Mouse (Mus musculus) heart, embryonic 10.5 days (tissue): ENCODE measurements around the gene Phb2. TPM values are rescaled to one million over a fixed set of nuclear protein-coding genes. Genes with fewer than 3 reads are reported as not detected.

Experiments
- DNase-seq: peaks from one replicate; pipeline ENCODE4 v3.0.0-alpha.2; 2017; ENCODE audit warnings: low spot score
- H3K27ac ChIP-seq: fragments of 300-500 bp; sonication (generic); 2 replicates; pipeline ENCODE4 v1.5.1; 2016; ENCODE audit warnings: mild to moderate bottlenecking
- H3K27me3 ChIP-seq: fragments of 300-500 bp; sonication (generic); 2 replicates; pipeline ENCODE4 v1.6.1; 2016; ENCODE audit warnings: mild to moderate bottlenecking; ENCODE audit not compliant: poor library complexity, insufficient read depth, severe bottlenecking
- H3K36me3 ChIP-seq: fragments of 300-500 bp; sonication (generic); 2 replicates; pipeline ENCODE4 v1.6.1; 2016; ENCODE audit warnings: mild to moderate bottlenecking, moderate library complexity
- H3K4me1 ChIP-seq: fragments of 300-500 bp; sonication (generic); 2 replicates; pipeline ENCODE4 v1.6.1; 2016; ENCODE audit warnings: mild to moderate bottlenecking
- H3K4me3 ChIP-seq: fragments of 300-500 bp; sonication (generic); 2 replicates; pipeline ENCODE4 v1.5.1; 2016; ENCODE audit warnings: mild to moderate bottlenecking, moderate library complexity
- H3K9me3 ChIP-seq: fragments of 300-500 bp; sonication (generic); 2 replicates; pipeline ENCODE4 v1.6.1; 2016; ENCODE audit warnings: mild to moderate bottlenecking, moderate library complexity
- WGBS: fragments of 180-500 bp; shearing (Covaris S2); methylation state at CpG from one replicate; pipeline ENCODE4 v1.1.7; 2016; 5-methylcytosine and 5-hydroxymethylcytosine counted together
- polyA plus RNA-seq: library from polyadenylated mRNA; unstranded; fragments of >200 nt; fragmentation: Nextera tagmentation; extraction: Ambion mirVana; gene quantifications from 2 replicates; pipeline ENCODE4 v1.2.1, GENCODE M21; 2016

Phb2 gene
- polyA plus RNA-seq, 1 experiment from 2014 or later = 483 TPM

DNA sequence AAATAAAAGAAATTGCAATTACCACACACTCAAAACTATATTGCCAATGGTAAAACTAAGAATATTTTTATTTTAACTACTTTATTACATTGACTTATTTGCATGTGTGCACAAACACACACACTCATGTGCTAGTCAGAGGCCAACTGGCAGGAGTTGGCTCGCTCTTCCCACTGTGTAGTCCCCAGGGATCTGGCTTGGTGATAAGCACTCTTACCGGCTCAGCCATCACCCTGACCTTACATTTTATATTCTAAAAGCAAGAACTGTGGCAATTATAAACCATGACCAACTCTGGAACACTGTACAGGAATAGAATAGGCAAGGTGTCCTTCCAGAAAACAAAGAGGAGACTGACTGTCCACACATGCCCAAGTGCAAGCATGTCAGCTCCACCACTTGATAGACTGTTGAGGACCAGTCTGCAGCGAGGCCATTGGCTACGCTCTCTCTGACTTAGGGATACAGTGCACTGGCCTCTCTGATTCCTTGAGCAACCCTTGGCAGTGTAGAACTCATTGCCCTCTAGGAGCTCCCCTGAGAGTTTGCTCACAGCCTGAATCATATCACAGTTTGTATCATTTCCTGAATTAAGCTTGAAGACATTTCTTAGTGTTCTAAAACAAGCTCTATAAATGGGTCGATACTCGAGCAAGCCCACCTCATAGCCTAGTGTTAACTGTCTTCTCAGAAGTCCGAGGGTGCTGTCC lies 15.5 kb upstream of the Phb2 start:
- H3K4me1 ChIP-seq = peaks cover 20% of the 10 kb centered on the region; the same call in 1 of the 2 replicates
- no peak overlapping the region for H3K4me3 ChIP-seq
- DNase-seq = no peak
- H3K27me3 ChIP-seq = no peaks in the 10 kb centered on the region
- H3K27ac ChIP-seq = no peak overlapping the region
- no peaks in the 10 kb centered on the region for H3K9me3 ChIP-seq
- H3K36me3 ChIP-seq = peaks cover 25% of the 10 kb centered on the region
- 82% methylated on average over 7 of the region's 7 CpGs for WGBS

DNA sequence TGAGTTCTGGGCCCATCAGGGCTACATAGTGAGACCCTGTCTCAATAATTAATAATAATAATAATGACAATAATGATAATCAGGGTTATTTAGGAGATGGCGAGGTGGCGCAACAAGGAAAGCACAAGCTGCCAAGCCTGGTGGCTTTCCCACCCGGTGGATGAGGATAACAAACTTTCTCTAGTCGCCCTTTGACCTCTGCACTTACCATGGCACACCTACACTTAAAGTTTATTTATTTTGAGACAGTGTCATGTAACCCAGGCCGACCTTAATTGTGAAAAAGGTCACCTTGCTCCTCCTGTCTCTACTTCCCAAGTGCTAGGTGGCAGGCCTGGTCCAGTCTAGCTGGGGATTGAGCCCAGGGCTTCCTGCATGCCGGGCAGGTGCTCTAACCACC lies 13.4 kb upstream of the Phb2 start:
- Histone ChIP-seq H3K4me1 (peaks cover 19% of the 10 kb centered on the region; the same call in 1 of the 2 replicates), H3K9me3 (no peaks in the 10 kb centered on the region), H3K36me3 (peaks cover 47% of the 10 kb centered on the region), H3K4me3 (no peak overlapping the region), H3K27me3 (no peaks in the 10 kb centered on the region), H3K27ac (no peak overlapping the region)
- 82% methylated on average over 6 of the region's 6 CpGs for WGBS
- no peak for DNase-seq

DNA sequence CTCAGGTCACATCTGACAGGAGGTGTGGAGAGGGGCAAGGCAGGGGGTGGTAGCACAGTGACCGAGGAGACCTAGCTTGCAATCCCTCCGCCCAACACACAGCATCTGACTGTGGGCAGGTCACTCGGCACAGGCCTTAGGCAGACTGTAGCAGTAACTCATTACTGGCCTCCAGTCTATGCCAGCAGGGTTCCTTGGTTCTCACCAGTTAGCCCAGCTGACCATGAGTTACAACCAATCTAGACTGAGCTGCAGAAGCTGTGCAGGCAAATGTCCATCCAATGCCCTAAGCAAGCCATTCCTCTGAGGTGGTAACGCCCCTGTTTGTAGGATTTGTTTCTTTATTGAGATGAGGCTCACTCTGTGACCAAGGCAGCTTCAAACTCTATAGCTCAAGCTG lies 12.8 kb upstream of the Phb2 start:
- no peak overlapping the region for H3K27ac ChIP-seq
- no peaks in the 10 kb centered on the region for H3K9me3 ChIP-seq
- DNase-seq = no peak
- WGBS = 79% methylated on average over 4 of the region's 4 CpGs
- no peak overlapping the region for H3K4me3 ChIP-seq
- no peaks in the 10 kb centered on the region for H3K27me3 ChIP-seq
- peaks cover 18% of the 10 kb centered on the region; the same call in 1 of the 2 replicates for H3K4me1 ChIP-seq
- H3K36me3 ChIP-seq = peaks cover 53% of the 10 kb centered on the region

DNA sequence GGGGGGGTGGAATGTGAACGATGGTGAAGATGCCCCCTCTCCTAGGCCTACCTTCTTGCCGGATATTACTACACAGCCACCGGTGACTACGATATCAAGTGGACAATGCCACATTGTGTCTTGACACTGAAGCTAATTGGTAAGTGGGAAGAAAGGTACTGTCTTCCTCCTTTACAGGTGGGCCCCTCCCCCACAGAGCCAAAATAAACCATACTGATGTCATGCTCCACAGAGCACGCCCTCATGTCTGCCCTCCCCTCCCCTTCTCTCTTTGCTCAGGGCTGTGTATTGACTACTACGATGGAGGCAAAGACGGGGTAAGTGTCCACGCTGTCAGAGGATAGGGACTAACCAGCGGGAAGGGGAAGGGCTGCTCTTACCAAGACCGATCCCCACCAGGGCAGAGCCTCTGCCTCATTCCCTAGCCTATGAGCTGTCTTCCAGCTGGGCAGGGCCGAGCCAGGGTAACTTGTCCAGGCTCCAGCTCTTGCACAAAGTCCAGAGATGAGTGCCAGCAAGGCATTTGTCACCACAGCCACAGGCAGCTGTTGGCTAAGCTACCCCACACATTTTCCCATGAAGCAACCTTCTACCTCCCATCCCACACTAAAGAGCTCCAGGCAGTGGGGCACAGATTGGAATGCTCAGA lies 12.1 kb upstream of the Phb2 start:
- Histone ChIP-seq H3K36me3 (peaks cover 60% of the 10 kb centered on the region), H3K9me3 (no peaks in the 10 kb centered on the region), H3K4me3 (no peak overlapping the region), H3K4me1 (peaks cover 14% of the 10 kb centered on the region; the same call in 1 of the 2 replicates), H3K27me3 (no peaks in the 10 kb centered on the region), H3K27ac (no peak overlapping the region)
- DNase-seq = no peak
- 83% methylated on average over 11 of the region's 11 CpGs for WGBS

DNA sequence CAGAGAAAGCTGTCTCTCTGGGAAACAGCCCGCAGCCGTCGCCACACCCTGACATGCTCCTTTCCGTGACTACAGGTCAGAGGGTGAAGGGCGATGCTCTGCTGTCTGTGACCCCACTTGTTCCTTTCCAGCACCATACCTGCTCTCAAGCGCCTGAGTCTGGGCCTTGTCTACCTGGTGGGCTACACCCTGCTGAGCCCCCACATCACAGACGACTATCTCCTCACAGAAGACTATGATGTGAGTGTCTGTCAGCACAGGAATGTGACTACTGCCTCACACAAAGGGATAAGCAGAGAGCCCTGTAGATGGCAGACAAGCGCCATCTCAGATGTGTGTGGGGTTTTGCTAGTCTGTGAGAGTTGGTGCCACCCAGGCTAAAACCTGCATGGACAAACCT lies 10.8 kb upstream of the Phb2 start:
- H3K9me3 ChIP-seq = no peaks in the 10 kb centered on the region
- peaks cover 14% of the 10 kb centered on the region; the same call in 1 of the 2 replicates for H3K4me1 ChIP-seq
- no peaks in the 10 kb centered on the region for H3K27me3 ChIP-seq
- no peak overlapping the region for H3K27ac ChIP-seq
- H3K36me3 ChIP-seq = peaks cover 73% of the 10 kb centered on the region
- DNase-seq = no peak
- 74% methylated on average over 8 of the region's 8 CpGs for WGBS
- no peak overlapping the region for H3K4me3 ChIP-seq

DNA sequence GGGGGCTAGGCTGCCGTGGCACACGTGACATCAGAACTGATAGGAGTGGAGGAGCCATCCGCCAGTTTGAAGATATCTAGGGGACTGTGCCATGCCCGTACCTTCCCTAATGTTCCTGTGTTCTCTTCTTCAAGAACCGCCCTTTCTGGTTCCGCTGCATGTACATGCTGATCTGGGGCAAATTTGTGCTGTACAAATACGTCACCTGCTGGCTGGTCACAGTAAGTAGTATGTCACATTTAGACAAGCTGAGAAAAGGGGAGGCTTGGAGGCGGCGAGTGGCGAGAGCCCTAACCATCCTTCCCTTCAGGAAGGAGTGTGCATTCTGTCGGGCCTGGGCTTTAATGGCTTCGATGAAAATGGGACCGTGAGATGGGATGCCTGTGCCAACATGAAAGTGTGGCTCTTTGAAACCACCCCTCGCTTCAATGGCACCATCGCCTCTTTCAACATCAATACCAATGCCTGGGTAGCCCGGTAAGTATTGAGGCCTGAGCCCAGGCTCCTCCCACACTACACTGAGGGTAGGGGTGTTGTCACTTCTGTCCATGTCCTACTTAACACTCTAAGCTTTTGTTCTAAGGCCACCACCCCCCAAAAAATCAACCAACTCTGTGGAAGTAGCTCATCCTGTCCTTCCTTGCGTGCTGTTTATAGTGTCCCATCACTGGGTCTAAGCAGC lies 9.9 kb upstream of the Phb2 start:
- H3K36me3 ChIP-seq = peaks cover 78% of the 10 kb centered on the region
- 91% methylated on average over 17 of the region's 17 CpGs for WGBS

DNA sequence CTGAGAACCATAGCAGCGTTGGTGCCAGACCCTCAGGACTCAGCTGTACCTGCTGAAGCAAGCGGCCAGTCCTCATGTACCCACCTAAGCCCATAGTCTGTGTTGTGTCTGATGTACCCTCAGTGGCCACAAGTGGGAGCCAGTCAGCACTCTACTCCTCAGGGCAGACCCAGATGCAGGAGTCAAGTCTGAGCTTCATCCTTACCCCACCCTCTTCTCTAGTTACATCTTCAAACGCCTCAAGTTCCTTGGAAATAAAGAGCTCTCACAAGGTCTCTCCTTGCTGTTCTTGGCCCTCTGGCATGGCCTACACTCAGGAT lies 9.4 kb upstream of the Phb2 start:
- DNase-seq = no peak
- 51% methylated on average over 3 of the region's 3 CpGs for WGBS
- Histone ChIP-seq H3K4me1 (peaks cover 14% of the 10 kb centered on the region; the same call in 1 of the 2 replicates), H3K27ac (no peak overlapping the region), H3K36me3 (peaks cover 81% of the 10 kb centered on the region), H3K9me3 (no peaks in the 10 kb centered on the region), H3K4me3 (no peak overlapping the region), H3K27me3 (no peaks in the 10 kb centered on the region)

More for the DNA sequence above, 9.9 kb upstream of the Phb2 start:
- no peak overlapping the region for H3K27ac ChIP-seq
- H3K4me3 ChIP-seq = no peak overlapping the region
- H3K27me3 ChIP-seq = no peaks in the 10 kb centered on the region
- H3K4me1 ChIP-seq = peaks cover 14% of the 10 kb centered on the region; the same call in 1 of the 2 replicates
- DNase-seq = no peak
- H3K9me3 ChIP-seq = no peaks in the 10 kb centered on the region

DNA sequence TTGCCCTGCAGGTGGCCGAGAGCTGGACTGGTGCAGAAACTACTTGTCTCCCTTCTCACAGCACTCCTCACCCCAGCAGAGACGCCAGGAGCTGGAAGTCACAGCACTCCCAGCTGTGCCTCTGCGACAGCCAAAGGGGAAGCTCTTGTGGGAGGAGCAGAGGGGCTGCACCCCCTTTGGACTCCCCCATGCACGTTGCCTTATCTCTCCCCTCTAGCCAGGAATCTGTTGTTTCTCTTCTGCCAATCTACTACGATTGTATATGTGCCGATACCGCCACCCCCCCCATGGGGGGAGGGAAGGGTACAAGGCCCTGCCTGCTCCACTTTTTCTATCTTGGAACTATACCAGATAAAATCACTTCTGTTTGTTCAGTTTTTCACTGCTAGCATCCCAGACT lies 8.3 kb upstream of the Phb2 start:
- no peak overlapping the region for H3K4me3 ChIP-seq
- peaks cover 90% of the 10 kb centered on the region for H3K36me3 ChIP-seq
- no peak for DNase-seq
- no peaks in the 10 kb centered on the region for H3K27me3 ChIP-seq
- WGBS = 63% methylated on average over 7 of the region's 7 CpGs
- peaks cover 14% of the 10 kb centered on the region; the same call in 1 of the 2 replicates for H3K4me1 ChIP-seq
- H3K9me3 ChIP-seq = no peaks in the 10 kb centered on the region
- H3K27ac ChIP-seq = no peak overlapping the region

DNA sequence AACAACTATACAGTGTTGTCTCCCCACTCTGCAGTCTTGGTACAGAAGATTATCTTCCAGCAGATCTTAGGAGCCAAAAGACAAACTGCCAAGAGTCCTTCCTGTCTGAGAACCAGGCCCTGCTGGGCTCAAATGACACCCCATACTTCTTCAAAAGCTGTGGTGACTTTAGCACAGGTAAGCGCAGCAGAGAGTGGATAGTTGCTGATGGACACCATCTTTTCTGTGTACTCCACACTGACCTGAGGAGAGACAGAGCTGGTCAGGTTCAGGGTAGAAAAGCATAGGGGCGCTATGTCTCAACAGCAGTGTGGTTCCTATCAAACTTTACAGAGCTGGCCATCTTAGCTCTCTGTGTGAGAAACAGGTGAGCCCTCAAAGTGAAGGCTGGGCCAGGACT lies 7.7 kb upstream of the Phb2 start:
- no peak for DNase-seq
- Histone ChIP-seq H3K36me3 (peaks cover 89% of the 10 kb centered on the region), H3K9me3 (no peaks in the 10 kb centered on the region), H3K4me1 (peaks cover 14% of the 10 kb centered on the region; the same call in 1 of the 2 replicates), H3K4me3 (no peak overlapping the region), H3K27ac (no peak overlapping the region), H3K27me3 (no peaks in the 10 kb centered on the region)
- WGBS = 89% methylated on average over 2 of the region's 2 CpGs

DNA sequence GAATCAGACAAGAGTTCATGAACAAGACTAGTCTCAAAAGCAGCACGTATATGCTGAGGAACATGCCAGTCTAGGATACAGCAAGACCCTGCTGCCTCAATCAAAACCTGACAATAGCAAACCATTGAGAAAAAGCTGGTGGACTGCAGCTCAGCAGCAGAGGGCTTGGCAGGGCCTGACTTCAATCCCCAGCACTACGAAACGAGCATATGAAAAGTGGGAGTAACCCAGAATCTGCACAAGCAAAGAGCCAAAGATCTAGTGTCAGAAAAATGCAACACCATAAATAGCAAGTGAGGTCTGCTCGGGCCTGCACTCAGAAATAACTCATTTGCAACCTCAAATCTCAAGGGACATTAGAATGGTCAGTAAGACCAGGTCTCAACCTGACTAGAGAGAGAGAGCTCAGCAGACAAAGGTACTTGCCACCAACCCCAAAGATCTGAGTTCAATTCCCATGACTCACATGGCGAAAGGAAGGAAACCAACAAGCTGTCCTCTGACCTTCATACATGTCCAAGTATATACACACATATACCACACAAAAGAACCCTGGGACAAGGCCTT lies 6.0 kb upstream of the Phb2 start:
- Histone ChIP-seq H3K9me3 (no peaks in the 10 kb centered on the region), H3K27ac (no peak overlapping the region), H3K4me3 (no peak overlapping the region), H3K27me3 (no peaks in the 10 kb centered on the region), H3K4me1 (peaks cover 13% of the 10 kb centered on the region), H3K36me3 (peaks cover 87% of the 10 kb centered on the region)
- DNase-seq = no peak
- WGBS = 82% methylated on average over 5 of the region's 5 CpGs

DNA sequence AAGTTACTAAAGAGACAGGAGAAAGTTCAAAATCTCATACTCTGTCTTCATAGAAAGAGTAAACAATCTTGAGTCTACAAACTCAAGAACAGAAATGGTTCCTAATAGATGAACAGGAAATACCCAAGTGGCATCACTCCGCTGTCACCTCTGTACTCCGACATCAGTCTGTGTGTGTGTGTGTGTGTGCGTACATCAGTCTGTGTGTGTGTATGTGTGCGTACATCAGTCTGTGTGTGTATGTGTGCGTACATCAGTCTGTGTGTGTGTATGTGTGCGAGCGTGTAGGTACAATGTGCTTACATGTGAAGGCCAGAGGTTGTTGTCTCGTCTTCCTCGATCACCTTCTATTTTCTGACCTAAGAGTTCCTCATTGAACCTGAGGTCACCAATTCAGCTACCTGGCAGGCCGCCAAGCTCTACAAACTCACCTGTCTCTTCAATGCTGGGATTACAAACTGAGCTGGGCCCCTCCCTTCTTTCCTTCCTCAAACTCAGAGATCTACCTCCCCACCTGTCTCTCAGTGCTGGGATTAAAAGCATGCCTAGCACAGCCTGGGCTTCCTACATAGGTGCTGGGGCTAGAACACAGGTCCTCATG lies 3.7 kb upstream of the Phb2 start:
- H3K27ac ChIP-seq = no peak overlapping the region
- peaks cover 14% of the 10 kb centered on the region for H3K4me1 ChIP-seq
- 93% methylated on average over 10 of the region's 10 CpGs for WGBS
- no peaks in the 10 kb centered on the region for H3K9me3 ChIP-seq
- H3K4me3 ChIP-seq = no peak overlapping the region
- H3K36me3 ChIP-seq = peaks cover 64% of the 10 kb centered on the region
- H3K27me3 ChIP-seq = no peaks in the 10 kb centered on the region
- DNase-seq = no peak

DNA sequence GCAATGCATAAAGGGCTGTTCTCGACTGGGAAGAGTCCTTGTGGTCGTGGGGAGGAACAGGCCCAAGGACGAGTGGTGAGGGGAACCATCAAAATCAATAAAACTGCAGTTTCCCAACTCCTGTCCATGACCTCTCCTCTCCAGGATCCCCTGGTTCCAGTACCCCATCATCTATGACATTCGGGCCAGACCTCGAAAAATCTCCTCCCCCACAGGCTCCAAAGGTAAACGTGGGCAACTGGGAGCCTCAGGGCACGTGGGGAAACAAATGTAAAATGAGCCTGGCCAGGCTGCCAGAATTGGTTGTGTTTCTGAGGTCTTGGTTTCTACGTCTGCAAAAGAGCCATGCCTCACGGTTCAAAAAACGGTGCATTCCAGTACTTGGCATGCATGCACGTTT lies 782 bp downstream of the Phb2 start:
- Histone ChIP-seq H3K27ac (peak overlapping the region; percentile 96), H3K4me1 (peaks cover 27% of the 10 kb centered on the region), H3K9me3 (no peaks in the 10 kb centered on the region), H3K27me3 (no peaks in the 10 kb centered on the region), H3K36me3 (peaks cover 68% of the 10 kb centered on the region), H3K4me3 (peak overlapping the region; percentile 97)
- 17% methylated on average over 11 of the region's 11 CpGs for WGBS
- no peak for DNase-seq
